Mouse (Mus musculus) ovary, adult 2 months (tissue): ENCODE data around the gene Tirap. TPM values are rescaled to one million over a fixed set of nuclear protein-coding genes. Genes with fewer than 3 reads are reported as not detected.

Source experiments
- polyA plus RNA-seq: library from polyadenylated mRNA; depleted of rRNA; stranded (reverse); fragments of >200 nt; gene quantifications from 2 replicates; pipeline ENCODE4 v1.2.3, GENCODE M21; 2012; rRNA removed

Tirap gene
- polyA plus RNA-seq = 23.7 and 26.3 TPM in 2 replicates

GRCm38 (mm10) chr9:35199772-35200471 lies at the start of gene Tirap, which contains the start of gene Srpr:
Gene Tirap, minus strand, starts transcription at chr9:35200291.
Gene Srpr, plus strand, starts transcription at chr9:35200175.

DNA sequence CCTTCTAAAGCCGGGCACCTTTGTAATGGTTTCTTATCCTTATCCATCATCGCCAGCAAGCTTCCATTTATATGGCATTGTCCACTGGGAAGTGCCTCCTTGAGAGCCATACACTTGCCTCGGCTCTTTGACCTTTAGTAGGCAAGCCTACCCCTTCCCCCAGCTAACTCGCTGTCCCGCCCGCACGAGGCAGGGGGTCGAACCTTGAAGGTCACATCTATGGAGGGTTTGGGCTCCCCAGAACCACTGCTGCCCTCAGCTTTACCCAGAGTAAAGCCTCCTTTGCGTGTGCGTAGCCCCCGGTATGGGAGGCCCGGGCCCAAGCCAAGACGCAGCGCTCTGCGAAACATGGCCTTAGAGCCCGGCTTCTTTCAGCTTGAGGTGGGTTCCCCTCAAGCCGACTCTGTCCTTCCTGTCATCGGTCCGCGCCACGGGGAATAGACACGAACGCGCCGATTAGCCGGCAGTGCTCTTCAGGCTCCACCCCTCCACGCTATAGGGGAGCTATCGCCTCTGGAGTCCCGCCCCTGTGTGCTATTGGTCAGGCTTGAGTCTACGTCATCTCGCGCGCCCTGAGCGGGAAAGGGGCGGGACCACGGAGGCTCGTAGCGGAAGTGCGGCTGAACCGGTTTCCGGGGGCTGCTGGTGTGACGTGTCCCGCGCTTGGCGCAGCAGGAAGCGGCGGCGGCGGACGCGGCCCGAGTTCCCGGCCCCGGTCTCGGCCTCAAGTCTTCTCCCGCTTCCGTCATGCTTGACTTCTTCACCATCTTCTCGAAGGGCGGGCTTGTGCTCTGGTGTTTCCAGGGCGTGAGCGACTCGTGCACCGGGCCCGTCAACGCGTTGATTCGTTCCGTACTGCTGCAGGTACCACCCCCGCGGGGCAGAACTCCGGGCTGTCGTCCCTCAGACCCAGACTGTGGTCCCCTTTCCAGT lies 10.7 kb upstream of the Tirap start, which contains the start of gene Foxred1:
Gene Foxred1 (minus strand): TSS at position 514 of the 933 bp plus-strand sequence.

GRCm38 (mm10) chr9:35175251-35176123 lies 24.6 kb downstream of the Tirap start, which contains the start of gene Dcps:
Gene Dcps, minus strand, starts transcription at chr9:35176061.

Other genes starting within 250 kb of the Tirap start
- 39.0 and 40.3 TPM in 2 replicates for gene St3gal4, start 81.0 kb downstream of the Tirap start, polyA plus RNA-seq
- gene Dcps, start 24.2 kb downstream of the Tirap start, polyA plus RNA-seq = 40.2 and 52.9 TPM in 2 replicates
- gene Srpr, start 116 bp downstream of the Tirap start, polyA plus RNA-seq = 69.6 and 78.6 TPM in 2 replicates
- gene Foxred1, start 10.8 kb upstream of the Tirap start, polyA plus RNA-seq = 18.7 and 20.0 TPM in 2 replicates
- 7.3 and 15.1 TPM in 2 replicates for gene Fam118b, start 67.5 kb upstream of the Tirap start, polyA plus RNA-seq
- gene Rpusd4, start 67.6 kb upstream of the Tirap start, polyA plus RNA-seq = 7.4 and 9.9 TPM in 2 replicates
- 12.6 and 16.5 TPM in 2 replicates for gene Cdon, start 220.8 kb upstream of the Tirap start, polyA plus RNA-seq